Mouse (Mus musculus) erythroblast, adult 5-6 weeks (primary cell): ENCODE results near the gene Sppl2c. TPM values are rescaled to one million over a fixed set of nuclear protein-coding genes. Genes with fewer than 3 reads are reported as not detected.

Experiments used
- ATAC-seq: replicated peaks from 2 replicates; pipeline ENCODE4 v1.8.0; 2016; ENCODE audit warnings: moderate number of reproducible peaks, mild to moderate bottlenecking, moderate TSS enrichment, inconsistent platforms; ENCODE audit not compliant: poor library complexity, low FRiP score, severe bottlenecking
- total RNA-seq, 2 experiments: library from RNA; stranded (forward) in 1 of 2; stranded (reverse) in 1 of 2; fragments of 150-400 nt in 1 of 2; fragments of 200-764, 138-1000 nt in 1 of 2; gene quantifications; 2 replicates each; pipeline versions ENCODE4 v1.2.3 to v1.2.4; 2015 to 2017; ENCODE audit warnings: low replicate concordance in 2 of 2

Sppl2c gene
- total RNA-seq, 2 experiments from 2014 or later: not detected

- no peak for ATAC-seq
Observed at GRCm38 (mm10) chr11:104234680-104235079, 48.6 kb downstream of the Sppl2c start.

GRCm38 (mm10) chr11:104235881-104236280, 49.8 kb downstream of the Sppl2c start:
- ATAC-seq: no peak

GRCm38 (mm10) chr11:104237226-104237625, 51.1 kb downstream of the Sppl2c start:
- ATAC-seq: no peak

- ATAC-seq: no peak
Observed at GRCm38 (mm10) chr11:104237958-104238747, 52.0 kb downstream of the Sppl2c start.

Other genes with a start within 250 kb of the Sppl2c start
- gene Nsf, start 232.3 kb upstream of the Sppl2c start, total RNA-seq (2015; ENCODE audit: low replicate concordance): 7.9 and 14.4 TPM in 2 replicates
- gene Nsf, start 232.3 kb upstream of the Sppl2c start, total RNA-seq (2017; ENCODE audit: low replicate concordance): 13.5 and 14.5 TPM in 2 replicates
- gene Arf2, start 219.6 kb upstream of the Sppl2c start, total RNA-seq (2015; ENCODE audit: low replicate concordance): 7.5 and 9.4 TPM in 2 replicates
- gene Arf2, start 219.6 kb upstream of the Sppl2c start, total RNA-seq (2017; ENCODE audit: low replicate concordance): 9.9 and 10.5 TPM in 2 replicates
- gene Crhr1, start 53.5 kb upstream of the Sppl2c start, total RNA-seq (2015; ENCODE audit: low replicate concordance): not detected in 2 replicates
- not detected in 2 replicates for gene Crhr1, start 53.5 kb upstream of the Sppl2c start, total RNA-seq (2017; ENCODE audit: low replicate concordance)
- not detected in 2 replicates for gene Mapt, start 45.1 kb downstream of the Sppl2c start, total RNA-seq (2015; ENCODE audit: low replicate concordance)
- gene Mapt, start 45.1 kb downstream of the Sppl2c start, total RNA-seq (2017; ENCODE audit: low replicate concordance): not detected in 2 replicates